Mouse (Mus musculus): Measurements from ENCODE around the gene Fcrl5.

DNA sequence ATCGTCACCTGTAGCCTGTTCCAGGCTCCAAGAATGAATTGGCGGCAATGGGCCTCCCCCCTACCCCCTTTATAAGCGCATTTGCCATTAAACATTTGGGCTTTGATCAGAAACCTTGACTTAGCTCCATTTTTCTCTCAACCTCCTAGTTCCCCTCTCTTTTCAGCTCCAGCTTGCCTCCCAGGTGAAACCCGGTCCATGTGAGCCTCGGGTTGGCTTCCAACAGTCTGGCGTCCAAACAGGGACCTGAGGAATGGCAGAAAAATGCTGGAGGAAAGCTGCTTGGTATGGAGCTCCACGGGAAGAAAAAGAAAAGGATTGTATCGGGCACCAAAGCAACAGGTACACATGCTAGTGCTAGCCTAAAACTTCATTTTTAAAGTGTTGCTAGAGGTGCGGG lies 31.8 kb downstream of the Fcrl5 start:
- no peak for TF ChIP-seq TAL1 (IDR thresholded peaks at IDR 0.05; ENCODE audit: low read length)
- TF ChIP-seq GATA1 (IDR thresholded peaks at IDR 0.05; ENCODE audit: low read length) = no peak

Measured in erythroblast, embryonic 14.5 days (primary cell).